Mouse (Mus musculus): ENCODE data around the gene 2610507B11Rik. TPM values are rescaled to one million over a fixed set of nuclear protein-coding genes. Genes with fewer than 3 reads are reported as not detected.
A peak's percentile ranks its signal among the peaks of the same experiment; 100 is the strongest.

2610507B11Rik gene
- polyA plus RNA-seq, 1 experiment from 2014 or later, result 24.7 TPM

DNA sequence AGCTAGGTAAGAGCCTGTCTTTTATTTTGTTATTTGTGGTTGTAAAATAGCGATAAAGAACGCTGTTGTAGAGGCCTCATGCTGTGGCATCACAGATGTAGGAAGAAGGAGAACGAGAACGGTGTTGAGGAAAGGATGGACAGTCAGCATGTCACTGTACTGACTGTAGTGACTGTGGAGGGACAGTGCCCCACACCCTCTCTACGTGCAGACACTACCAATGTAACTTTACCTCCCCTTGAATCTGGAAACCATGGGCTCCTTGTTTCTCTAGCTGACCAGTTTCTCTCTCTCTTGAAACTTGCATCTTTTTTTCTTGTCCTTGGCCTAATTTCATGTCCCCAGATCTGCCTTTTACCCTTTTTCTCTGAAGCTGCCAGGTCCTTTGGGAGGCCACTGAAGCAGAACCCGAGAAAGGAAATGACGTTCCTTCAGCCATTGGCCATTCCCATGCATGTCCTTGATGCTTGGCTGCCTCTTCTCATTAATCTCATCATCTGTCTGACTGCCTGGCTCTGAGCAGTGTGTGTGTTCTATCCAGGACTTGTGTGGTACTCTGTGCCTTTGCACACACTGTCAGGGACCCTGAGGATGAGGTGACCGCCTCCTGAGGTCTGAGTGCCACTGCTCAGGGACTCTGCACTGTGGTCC, 49.4 kb downstream of the 2610507B11Rik start:
- H3K27ac ChIP-seq (ENCODE audit: low read length), result no peak overlapping the region
- ATAC-seq (ENCODE audit: low read depth), result no peak
- no peaks in the 10 kb centered on the region for H3K9me3 ChIP-seq (replicated peaks; ENCODE audit: control insufficient read depth, low read length)
- no peak overlapping the region for H3K4me2 ChIP-seq (ENCODE audit: low read depth, low read length)
- H3K9ac ChIP-seq (ENCODE audit: low read depth, low read length), result no peak overlapping the region
- H3K4me3 ChIP-seq (ENCODE audit: low read depth, low read length), result no peak overlapping the region
- peaks cover 72% of the 10 kb centered on the region for H3K36me3 ChIP-seq (ENCODE audit: control insufficient read depth, insufficient read depth)
- H3K4me1 ChIP-seq (ENCODE audit: control insufficient read depth, low read depth, low read length), result peaks cover 5% of the 10 kb centered on the region
- WGBS (ENCODE audit: insufficient replicate concordance), result 90% methylated on average over 8 of the region's 8 CpGs
- no peaks in the 10 kb centered on the region for H3K27me3 ChIP-seq (ENCODE audit: control insufficient read depth, insufficient read depth, low read depth, low read length)

DNA sequence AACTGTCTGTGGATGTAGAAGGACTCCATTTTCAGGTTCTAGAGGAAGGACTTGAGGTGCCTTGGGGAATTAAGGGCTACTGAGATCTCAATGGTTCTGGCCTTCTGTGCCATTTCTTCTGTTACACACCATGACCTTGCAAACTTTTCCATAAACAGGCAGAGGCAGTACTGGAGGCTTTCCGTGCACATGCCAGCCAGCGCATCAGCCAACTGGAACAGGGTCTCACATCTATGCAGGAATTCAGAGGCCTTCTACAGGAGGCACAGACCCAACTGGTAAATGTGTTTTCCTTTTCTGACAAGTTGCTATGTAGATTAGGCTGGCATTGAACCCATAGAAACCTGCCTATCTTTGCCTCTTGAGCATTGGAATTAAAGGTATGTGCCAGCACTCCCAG, 52.1 kb downstream of the 2610507B11Rik start:
- no peaks in the 10 kb centered on the region for H3K4me1 ChIP-seq (ENCODE audit: control insufficient read depth, low read depth, low read length)
- 98% methylated on average over 2 of the region's 2 CpGs for WGBS (ENCODE audit: insufficient replicate concordance)
- no peaks in the 10 kb centered on the region for H3K27me3 ChIP-seq (ENCODE audit: control insufficient read depth, insufficient read depth, low read depth, low read length)
- H3K9ac ChIP-seq (ENCODE audit: low read depth, low read length), result no peak overlapping the region
- ATAC-seq (ENCODE audit: low read depth), result no peak
- no peaks in the 10 kb centered on the region for H3K9me3 ChIP-seq (replicated peaks; ENCODE audit: control insufficient read depth, low read length)
- H3K4me2 ChIP-seq (ENCODE audit: low read depth, low read length), result no peak overlapping the region
- H3K36me3 ChIP-seq (ENCODE audit: control insufficient read depth, insufficient read depth), result peaks cover 75% of the 10 kb centered on the region
- H3K4me3 ChIP-seq (ENCODE audit: low read depth, low read length), result no peak overlapping the region
- H3K27ac ChIP-seq (ENCODE audit: low read length), result no peak overlapping the region

DNA sequence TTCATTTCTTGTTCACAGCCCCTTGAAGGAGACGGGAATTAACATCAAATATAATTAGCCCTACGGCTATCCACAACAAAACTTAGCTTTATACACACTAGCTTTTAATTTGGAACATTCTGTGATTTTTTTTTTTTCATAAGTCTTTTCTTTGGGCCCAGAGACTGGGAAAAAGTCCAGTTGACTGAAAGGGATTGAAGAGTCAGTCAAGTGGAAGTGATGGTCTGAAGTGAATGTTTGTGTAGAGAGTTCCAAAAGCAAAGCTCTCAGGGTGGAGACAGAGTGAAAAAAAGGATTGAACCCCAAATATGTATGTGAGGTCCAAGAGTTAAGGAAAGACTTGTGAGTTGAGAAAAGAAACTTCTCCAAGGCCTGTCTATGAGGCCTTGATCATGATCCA, 56.9 kb downstream of the 2610507B11Rik start:
- WGBS (ENCODE audit: insufficient replicate concordance), result 84% methylated on average over 2 of the region's 2 CpGs
- no peak overlapping the region for H3K4me3 ChIP-seq (ENCODE audit: low read depth, low read length)
- no peak for ATAC-seq (ENCODE audit: low read depth)
- no peak overlapping the region for H3K9ac ChIP-seq (ENCODE audit: low read depth, low read length)
- H3K4me2 ChIP-seq (ENCODE audit: low read depth, low read length), result no peak overlapping the region
- no peaks in the 10 kb centered on the region for H3K9me3 ChIP-seq (replicated peaks; ENCODE audit: control insufficient read depth, low read length)
- H3K4me1 ChIP-seq (ENCODE audit: control insufficient read depth, low read depth, low read length), result peaks cover 15% of the 10 kb centered on the region
- H3K27me3 ChIP-seq (ENCODE audit: control insufficient read depth, insufficient read depth, low read depth, low read length), result no peaks in the 10 kb centered on the region
- peaks cover 83% of the 10 kb centered on the region for H3K36me3 ChIP-seq (ENCODE audit: control insufficient read depth, insufficient read depth)
- no peak overlapping the region for H3K27ac ChIP-seq (ENCODE audit: low read length)

DNA sequence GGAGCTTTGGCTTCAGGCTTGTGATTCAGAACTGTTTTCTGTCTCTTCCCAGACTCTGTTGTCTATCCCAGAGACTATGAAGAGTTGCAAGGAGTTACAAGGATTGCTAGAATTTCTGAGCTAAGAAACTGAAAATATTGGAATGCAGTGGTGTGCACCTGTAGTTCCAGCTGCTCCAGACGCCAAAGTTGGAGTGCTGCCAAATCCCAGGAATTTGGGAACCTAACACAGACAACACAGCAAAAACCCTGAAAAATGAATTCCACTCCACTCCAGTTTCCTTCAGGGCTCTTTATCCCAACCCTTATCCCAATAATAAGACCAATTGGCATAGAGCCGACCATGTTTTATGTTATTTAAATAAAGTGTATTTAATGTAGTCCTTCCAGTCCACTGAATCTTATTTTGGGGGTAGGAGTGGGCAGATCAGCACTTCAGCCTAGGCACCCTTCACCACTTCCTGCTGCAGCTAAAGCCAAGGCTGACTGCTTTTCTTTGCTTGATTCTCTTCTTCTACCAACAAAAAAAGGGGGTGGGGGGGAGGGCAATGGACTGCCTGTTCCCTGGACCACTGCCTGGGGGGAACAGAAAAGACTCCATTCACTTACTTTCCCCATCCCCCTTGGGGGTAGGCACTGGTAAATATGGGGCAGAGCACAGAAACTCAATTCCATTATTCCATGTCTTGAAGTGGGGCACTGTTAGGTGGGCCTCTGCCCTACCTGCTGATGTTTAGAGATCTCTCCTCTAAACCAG, 60.7 kb downstream of the 2610507B11Rik start:
- Histone ChIP-seq H3K9ac (ENCODE audit: low read depth, low read length) (no peak overlapping the region), H3K27ac (ENCODE audit: low read length) (peak overlapping the region; percentile 72), H3K4me2 (ENCODE audit: low read depth, low read length) (no peak overlapping the region), H3K9me3 (replicated peaks; ENCODE audit: control insufficient read depth, low read length) (no peaks in the 10 kb centered on the region), H3K4me1 (ENCODE audit: control insufficient read depth, low read depth, low read length) (peaks cover 17% of the 10 kb centered on the region), H3K4me3 (ENCODE audit: low read depth, low read length) (no peak overlapping the region), H3K36me3 (ENCODE audit: control insufficient read depth, insufficient read depth) (peaks cover 48% of the 10 kb centered on the region), H3K27me3 (ENCODE audit: control insufficient read depth, insufficient read depth, low read depth, low read length) (no peaks in the 10 kb centered on the region)
- no peak for ATAC-seq (ENCODE audit: low read depth)
- 70% methylated on average over 2 of the region's 2 CpGs for WGBS (ENCODE audit: insufficient replicate concordance)

DNA sequence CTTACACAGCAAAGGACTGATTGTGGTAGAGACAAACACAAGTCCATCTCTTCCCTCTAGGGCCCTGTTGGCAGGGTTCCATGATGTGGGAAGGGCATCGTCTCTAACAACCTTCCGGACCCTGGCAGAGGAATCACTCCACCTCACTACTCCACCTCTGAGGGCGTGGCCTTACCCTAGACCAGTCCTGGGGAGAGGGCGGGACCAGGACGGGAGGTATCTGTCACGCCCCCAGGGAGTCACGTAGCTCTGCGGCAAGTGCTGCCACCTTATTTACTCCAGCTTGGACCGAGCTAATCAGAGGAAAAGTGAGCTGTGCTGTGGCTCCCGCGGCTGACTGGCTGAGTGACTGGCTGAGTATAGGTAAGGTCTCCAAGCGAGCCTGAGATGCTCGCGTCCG, 61.3 kb downstream of the 2610507B11Rik start, which contains the start of gene Aldoc:
TSS of gene Aldoc (plus strand) at position 109 of the 400 bp plus-strand sequence.
- H3K9ac ChIP-seq (ENCODE audit: low read depth, low read length), result peak within 1 kb of the TSS; percentile 45
- peak within 1 kb of the TSS; percentile 43 for H3K4me3 ChIP-seq (ENCODE audit: low read depth, low read length)
- peaks cover 17% of the 10 kb centered on the region for H3K4me1 ChIP-seq (ENCODE audit: control insufficient read depth, low read depth, low read length)
- H3K36me3 ChIP-seq (ENCODE audit: control insufficient read depth, insufficient read depth), result peaks cover 42% of the 10 kb centered on the region
- peak within 1 kb of the TSS; percentile 72 for H3K27ac ChIP-seq (ENCODE audit: low read length)
- peak within 1 kb of the TSS; percentile 47 for H3K4me2 ChIP-seq (ENCODE audit: low read depth, low read length)
- 4% methylated on average over 15 of the region's 15 CpGs for WGBS (ENCODE audit: insufficient replicate concordance)
- no peaks in the 10 kb centered on the region for H3K27me3 ChIP-seq (ENCODE audit: control insufficient read depth, insufficient read depth, low read depth, low read length)
- no peaks in the 10 kb centered on the region for H3K9me3 ChIP-seq (replicated peaks; ENCODE audit: control insufficient read depth, low read length)
- ATAC-seq (ENCODE audit: low read depth), result peak; percentile 99

DNA sequence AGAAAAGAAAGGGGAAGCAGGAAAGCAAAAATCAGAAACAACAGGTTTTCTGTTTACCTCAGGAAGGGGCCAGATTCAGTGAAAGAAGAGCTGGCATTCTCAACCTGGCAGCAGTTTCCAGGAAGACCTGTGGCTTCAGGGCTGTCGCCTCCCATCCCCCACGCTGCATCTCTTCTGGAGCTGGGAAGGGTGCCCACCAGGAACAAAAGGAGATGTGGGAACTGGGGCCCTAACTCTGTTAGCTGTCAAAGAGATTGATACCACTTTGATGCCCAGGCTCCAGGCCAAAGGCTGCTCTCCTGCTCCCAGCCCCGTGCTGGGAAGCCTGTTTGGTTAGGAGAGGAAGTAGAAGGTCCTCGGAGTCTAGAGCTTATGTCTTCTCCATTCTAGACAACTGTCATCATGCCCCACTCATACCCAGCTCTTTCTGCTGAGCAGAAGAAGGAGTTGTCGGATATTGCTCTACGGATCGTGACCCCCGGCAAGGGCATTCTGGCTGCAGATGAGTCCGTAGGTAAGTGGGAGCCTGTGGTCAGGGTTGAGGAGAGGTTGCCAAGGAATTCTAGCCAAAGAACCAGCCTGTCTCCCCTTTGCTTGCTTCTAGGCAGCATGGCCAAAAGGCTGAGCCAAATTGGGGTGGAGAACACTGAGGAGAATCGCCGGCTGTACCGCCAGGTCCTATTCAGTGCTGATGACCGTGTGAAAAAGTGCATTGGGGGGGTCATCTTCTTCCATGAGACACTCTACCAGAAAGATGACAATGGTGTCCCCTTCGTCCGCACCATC, 62.6 kb downstream of the 2610507B11Rik start:
- H3K27ac ChIP-seq (ENCODE audit: low read length), result no peak overlapping the region
- H3K4me1 ChIP-seq (ENCODE audit: control insufficient read depth, low read depth, low read length), result peaks cover 22% of the 10 kb centered on the region
- H3K9me3 ChIP-seq (replicated peaks; ENCODE audit: control insufficient read depth, low read length), result no peaks in the 10 kb centered on the region
- 80% methylated on average over 15 of the region's 15 CpGs for WGBS (ENCODE audit: insufficient replicate concordance)
- no peaks in the 10 kb centered on the region for H3K27me3 ChIP-seq (ENCODE audit: control insufficient read depth, insufficient read depth, low read depth, low read length)
- ATAC-seq (ENCODE audit: low read depth), result no peak
- H3K4me2 ChIP-seq (ENCODE audit: low read depth, low read length), result no peak overlapping the region
- H3K4me3 ChIP-seq (ENCODE audit: low read depth, low read length), result no peak overlapping the region
- no peak overlapping the region for H3K9ac ChIP-seq (ENCODE audit: low read depth, low read length)
- H3K36me3 ChIP-seq (ENCODE audit: control insufficient read depth, insufficient read depth), result peaks cover 29% of the 10 kb centered on the region

DNA sequence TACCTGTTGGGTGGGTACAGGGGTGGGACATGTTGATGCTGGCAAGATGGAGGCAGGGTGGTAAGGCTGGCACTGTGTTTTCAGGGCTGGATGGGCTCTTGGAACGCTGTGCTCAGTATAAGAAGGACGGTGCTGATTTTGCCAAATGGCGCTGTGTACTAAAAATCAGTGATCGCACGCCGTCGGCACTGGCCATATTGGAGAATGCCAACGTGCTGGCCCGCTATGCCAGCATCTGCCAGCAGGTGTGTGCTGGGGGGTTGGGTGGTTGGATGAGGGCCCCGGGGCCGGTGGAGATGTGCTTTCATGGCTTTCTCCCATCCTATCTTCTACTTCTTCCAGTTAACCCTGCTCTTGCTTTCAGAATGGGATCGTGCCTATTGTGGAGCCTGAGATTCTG, 63.4 kb downstream of the 2610507B11Rik start:
- Histone ChIP-seq H3K27ac (ENCODE audit: low read length) (no peak overlapping the region), H3K4me1 (ENCODE audit: control insufficient read depth, low read depth, low read length) (peaks cover 24% of the 10 kb centered on the region), H3K36me3 (ENCODE audit: control insufficient read depth, insufficient read depth) (peaks cover 23% of the 10 kb centered on the region), H3K27me3 (ENCODE audit: control insufficient read depth, insufficient read depth, low read depth, low read length) (no peaks in the 10 kb centered on the region), H3K9me3 (replicated peaks; ENCODE audit: control insufficient read depth, low read length) (no peaks in the 10 kb centered on the region), H3K4me3 (ENCODE audit: low read depth, low read length) (no peak overlapping the region), H3K9ac (ENCODE audit: low read depth, low read length) (no peak overlapping the region), H3K4me2 (ENCODE audit: low read depth, low read length) (no peak overlapping the region)
- WGBS (ENCODE audit: insufficient replicate concordance), result 87% methylated on average over 12 of the region's 12 CpGs
- no peak for ATAC-seq (ENCODE audit: low read depth)

DNA sequence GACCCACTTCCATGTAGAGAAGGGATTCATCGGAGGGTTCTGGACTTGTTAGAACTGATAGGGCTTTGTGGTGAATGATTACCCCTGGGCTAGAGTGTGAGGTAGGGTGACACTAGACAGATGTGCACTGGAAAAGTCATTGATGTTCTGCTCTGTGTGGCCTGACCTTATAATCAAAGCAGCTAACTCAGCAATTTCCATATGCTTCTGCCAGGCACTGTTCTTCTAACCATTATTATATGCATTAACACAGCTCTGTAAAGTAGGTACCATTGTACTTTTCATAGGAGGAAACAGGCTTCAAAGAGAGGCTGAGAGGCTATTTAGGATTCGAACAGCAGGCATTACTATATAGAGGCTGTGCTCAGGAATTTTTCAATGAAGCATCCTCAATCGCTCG, 65.7 kb downstream of the 2610507B11Rik start:
- H3K9ac ChIP-seq (ENCODE audit: low read depth, low read length), result no peak overlapping the region
- peaks cover 1% of the 10 kb centered on the region; the same call in 1 of the 2 replicates for H3K36me3 ChIP-seq (ENCODE audit: control insufficient read depth, insufficient read depth)
- H3K4me1 ChIP-seq (ENCODE audit: control insufficient read depth, low read depth, low read length), result peaks cover 21% of the 10 kb centered on the region
- 81% methylated on average over 4 of the region's 4 CpGs for WGBS (ENCODE audit: insufficient replicate concordance)
- no peaks in the 10 kb centered on the region for H3K27me3 ChIP-seq (ENCODE audit: control insufficient read depth, insufficient read depth, low read depth, low read length)
- H3K4me3 ChIP-seq (ENCODE audit: low read depth, low read length), result no peak overlapping the region
- no peak overlapping the region for H3K4me2 ChIP-seq (ENCODE audit: low read depth, low read length)
- no peak for ATAC-seq (ENCODE audit: low read depth)
- no peak overlapping the region for H3K27ac ChIP-seq (ENCODE audit: low read length)
- no peaks in the 10 kb centered on the region for H3K9me3 ChIP-seq (replicated peaks; ENCODE audit: control insufficient read depth, low read length)
